Mouse (Mus musculus) layer of hippocampus, postnatal 25 days (tissue): Measurements from ENCODE around the gene Ankrd60. TPM values are rescaled to one million over a fixed set of nuclear protein-coding genes. Genes with fewer than 3 reads are reported as not detected.

Experiments
- DNase-seq, 2 experiments: peaks; one replicate each; pipeline ENCODE4 v3.0.0; 2022; ENCODE audit warnings: mixed read lengths in 2 of 2, low spot score in 1 of 2; ENCODE audit errors: extremely low spot score in 1 of 2
- total RNA-seq, 2 experiments: library from RNA; stranded (reverse); gene quantifications; 2 replicates each; pipeline ENCODE4 v1.2.3; 2021

The Ankrd60 gene
- total RNA-seq: not detected

DNA sequence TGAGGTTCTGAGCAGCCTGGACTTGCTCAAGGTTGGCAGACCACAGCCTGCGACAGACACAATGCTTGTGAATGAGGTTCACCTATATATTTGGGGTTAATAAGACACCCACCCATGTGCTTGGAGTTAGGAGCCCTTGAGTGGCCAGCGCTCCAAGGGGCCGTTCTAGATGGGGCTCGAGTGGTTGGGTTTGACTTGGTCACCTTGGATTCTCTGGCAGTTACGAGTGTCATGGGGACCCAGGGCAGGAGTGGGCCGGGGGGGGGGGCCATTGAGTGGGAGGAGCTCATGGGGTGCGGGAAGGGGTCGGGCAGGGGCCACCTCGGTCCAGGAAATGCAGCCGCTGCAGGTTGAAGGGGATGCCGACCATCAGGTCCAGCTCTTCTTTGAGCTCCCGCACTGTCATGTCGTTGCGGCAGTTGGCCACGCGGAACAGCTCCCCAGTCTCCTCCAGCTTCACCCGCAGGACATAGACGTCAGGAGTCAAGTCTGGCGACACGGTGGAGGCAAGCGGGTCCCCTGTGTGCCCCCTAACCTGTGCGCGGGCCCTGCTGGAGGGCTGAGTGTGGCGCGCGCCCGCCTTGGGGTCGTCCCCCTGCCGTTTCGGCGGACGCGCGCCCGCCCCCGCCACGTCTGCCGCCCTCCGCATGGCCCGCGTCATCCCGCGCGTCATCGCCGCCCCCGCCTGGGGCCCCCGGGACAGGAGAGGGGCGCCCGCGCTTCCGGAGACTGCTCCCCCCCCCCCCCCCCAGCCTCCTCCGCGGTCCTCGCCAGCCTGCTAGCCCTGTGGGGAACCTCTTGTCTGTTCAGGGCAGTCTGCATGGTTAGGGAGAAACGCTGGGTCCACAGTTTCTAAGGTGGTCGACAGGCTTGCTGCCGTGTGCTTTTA is at the start of gene Ankrd60:
TSS of gene Ankrd60 (minus strand) at position 697 of the 889 bp plus-strand sequence.
- DNase-seq: peak in 1 of 2 experiments; percentile 15

GRCm38 (mm10) chr2:173625786-173626185 is 47.6 kb upstream of the Ankrd60 start:
- no peak for DNase-seq

DNA sequence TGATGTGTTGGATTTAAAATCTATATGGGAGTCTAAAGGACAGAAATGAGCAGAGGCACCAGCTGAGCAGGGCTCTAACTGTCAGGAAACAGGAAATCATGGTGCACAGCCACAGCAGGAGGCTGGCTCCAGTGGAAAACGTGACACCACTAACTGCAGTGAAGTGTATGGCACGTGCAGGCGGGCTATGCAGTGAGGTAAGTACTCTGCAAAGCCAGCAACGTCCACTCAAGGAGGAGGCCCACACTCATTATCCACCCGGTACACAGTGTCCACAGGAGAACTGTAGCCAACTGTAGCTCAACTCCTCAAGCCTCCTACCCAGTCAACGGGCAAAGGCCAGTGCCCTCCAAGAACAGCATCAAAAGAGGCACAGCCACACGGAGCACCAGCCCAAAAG is 46.5 kb upstream of the Ankrd60 start:
- no peak for DNase-seq

- DNase-seq: no peak
Measured at GRCm38 (mm10) chr2:173622173-173622601, 44.0 kb upstream of the Ankrd60 start.

DNA sequence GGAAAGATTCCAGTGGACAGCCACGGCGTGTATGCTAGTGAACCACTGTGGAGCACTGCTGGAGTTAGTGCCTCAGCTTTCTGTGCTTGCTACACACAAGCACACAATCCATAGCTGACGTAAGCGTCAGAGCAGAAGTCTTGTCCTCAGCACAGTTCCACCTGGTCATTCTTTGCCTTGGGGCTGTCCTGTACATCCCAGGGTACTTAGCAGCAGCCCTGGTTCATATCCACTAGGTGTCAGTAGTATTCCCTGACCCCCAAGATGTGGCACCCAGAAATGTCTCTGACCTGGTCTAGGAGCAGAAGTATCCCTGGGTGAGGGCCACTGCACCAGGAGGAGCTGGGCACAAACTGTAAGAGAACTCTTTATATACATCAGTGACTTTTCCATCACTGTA is 42.5 kb upstream of the Ankrd60 start:
- no peak for DNase-seq

DNA sequence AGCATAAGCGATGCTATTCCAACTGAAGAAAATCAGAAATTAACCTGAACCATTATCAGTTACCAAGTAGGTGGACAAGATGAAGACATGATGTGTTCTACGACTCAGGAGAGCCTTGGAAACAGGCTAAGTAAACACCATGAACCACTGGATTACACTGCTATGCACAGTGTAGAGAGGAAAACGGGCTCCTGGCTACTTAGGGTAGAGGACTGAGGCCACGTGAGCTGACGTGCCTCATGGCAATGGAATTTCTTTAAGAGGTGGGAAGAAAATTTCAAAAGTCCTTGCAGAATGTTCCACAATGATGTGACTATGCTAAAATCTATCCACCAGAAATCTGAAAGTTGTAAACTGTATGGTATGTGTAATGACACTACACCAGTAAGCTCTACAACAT is 41.0 kb upstream of the Ankrd60 start:
- no peak for DNase-seq

- no peak for DNase-seq
Measured at GRCm38 (mm10) chr2:173616156-173616555, 38.0 kb upstream of the Ankrd60 start.

DNA sequence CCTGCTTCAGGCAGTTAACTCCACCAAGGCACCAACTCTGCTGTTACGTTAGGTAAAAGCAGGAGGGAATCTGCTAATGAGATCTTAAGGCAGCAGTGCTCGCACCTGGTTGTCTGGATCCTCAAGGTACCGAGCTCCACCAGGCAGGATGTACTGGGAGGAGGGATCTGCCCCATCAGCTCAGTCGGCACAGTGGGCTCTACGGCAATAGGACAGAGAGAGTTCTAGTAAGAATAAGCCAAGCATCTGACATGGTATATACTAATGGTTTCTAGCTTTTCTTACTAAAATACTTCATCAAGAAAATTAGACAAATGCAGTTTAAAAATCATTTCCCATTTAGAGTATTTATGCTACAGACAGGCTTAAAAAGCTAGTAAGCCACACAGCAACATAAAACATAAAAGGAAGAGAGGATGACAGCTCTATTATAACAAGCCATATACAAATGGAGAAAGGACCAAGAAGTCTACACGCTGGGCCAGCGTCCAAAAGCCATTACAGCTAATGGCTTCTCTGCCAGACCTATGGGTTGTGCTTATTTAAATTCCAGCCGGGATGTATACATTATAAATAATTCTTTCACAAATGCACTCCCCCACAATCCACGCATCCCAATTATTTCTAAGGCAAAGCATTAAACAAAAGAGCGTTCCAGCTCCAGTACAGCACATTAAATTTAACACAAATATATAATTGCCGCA is 37.4 kb upstream of the Ankrd60 start:
- no peak for DNase-seq

GRCm38 (mm10) chr2:173608020-173608958 is 30.1 kb upstream of the Ankrd60 start:
- no peak for DNase-seq

GRCm38 (mm10) chr2:173606415-173606804 is 28.2 kb upstream of the Ankrd60 start:
- DNase-seq: no peak

- no peak for DNase-seq
Measured at GRCm38 (mm10) chr2:173605713-173606414, 27.7 kb upstream of the Ankrd60 start.

DNA sequence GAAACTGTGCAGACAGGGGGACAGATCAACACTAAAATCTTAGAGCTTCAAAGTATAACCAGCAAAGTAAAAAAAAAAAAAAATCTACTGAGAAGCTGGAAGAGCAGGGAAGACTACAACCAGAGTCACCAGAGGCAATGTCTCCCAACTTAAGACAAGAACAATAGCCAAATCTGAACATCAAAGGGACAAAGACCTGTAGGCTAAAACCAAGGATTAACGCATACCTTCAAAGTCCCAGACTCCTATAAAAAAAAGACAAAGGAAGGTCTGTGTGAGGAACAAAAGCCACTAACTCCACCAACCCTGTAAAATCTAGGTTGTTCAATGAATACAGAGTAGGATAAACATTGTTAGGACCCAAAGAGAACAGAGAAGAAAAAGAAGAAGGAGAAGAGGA is 23.7 kb upstream of the Ankrd60 start:
- DNase-seq: no peak

GRCm38 (mm10) chr2:173595374-173595781 is 17.2 kb upstream of the Ankrd60 start:
- DNase-seq: peak in 1 of 2 experiments; percentile 33

DNA sequence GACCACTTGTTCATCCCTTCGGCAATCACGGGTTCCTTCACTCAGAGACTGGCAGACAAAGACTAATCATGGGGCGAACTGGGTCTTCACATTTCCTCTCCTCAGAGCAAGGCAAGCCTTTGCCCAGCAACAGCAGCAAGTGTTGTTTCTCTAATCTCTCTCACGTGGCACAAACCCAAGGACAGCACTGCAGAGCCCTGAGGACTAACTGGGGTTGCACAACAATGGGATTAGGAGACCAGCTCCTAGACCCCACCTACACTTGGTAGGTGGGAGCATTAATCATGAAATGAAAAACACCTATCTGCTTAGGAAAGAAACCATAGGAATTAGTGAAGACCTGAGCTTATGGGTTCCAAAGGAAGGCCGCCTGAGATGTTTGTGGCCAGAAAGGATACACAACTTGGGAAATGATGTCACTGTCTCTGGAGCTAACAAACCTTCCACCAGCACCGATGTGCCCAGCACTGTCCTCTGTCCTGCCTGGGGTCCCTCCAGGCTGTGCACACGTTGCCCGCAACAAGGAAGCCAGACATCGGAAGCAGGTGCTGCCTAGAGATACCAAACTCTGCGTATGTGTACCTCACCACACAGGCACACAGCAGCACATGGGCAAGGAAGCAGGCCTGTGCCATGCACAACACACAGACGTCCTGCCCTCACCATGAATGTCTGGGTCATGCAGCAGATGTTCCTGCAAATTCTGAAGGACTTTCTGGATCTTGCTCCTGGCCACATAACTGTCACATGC is 16.3 kb upstream of the Ankrd60 start:
- no peak for DNase-seq

GRCm38 (mm10) chr2:173593841-173594240 is 15.7 kb upstream of the Ankrd60 start:
- DNase-seq: no peak

GRCm38 (mm10) chr2:173592781-173593180 is 14.6 kb upstream of the Ankrd60 start:
- no peak for DNase-seq

GRCm38 (mm10) chr2:173587411-173587810 is 9.2 kb upstream of the Ankrd60 start:
- DNase-seq: no peak

DNA sequence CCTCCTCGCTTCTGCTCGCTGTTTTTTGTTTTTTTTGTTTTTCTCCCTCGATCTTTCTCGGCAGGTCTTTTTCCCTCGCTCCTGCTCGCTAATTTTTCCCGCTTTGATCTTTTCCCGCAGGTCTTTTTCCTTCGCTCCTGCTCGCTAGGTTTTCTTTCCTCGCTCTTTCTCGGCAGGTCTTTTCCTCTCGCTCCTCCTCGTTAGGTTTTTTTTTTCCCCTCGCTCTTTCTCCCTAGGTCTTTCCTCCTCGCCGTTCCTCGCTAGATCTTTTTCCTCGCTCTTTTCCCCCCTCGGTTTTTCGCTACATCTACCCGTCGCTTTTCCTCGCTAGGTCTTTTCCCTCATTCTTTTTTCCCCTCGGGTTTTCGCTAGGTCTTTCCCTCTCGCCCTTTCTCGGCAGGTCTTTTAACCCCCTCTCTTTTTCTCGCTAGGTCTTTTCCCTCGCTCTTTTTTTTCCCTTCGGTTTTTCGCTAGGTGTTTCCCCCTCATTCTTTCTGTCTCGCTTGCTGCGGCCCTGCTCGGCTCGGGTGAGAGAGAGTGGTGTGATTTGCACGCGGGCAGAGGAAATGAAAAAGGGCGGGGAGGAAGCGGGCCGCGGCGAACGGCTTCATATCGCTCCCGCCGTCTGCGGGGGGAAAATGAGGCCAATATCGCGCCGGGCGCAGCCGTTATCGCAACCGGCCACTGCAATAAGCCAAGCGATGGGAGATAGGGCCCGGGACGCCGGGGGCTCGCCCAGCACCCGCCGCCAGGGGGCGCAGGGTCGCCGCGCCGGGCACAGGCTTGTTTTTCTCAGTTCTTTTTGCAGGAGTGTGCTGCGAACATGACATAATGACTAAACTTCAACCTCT is 8.2 kb upstream of the Ankrd60 start:
- DNase-seq: peak; percentile 27 to 57
